Mouse (Mus musculus) retina, adult 2 months (tissue): ENCODE results near the gene Whamm.

Experiments used
- DNase-seq: peaks from one replicate; pipeline ENCODE4 v3.0.0-alpha.2; 2012; ENCODE audit warnings: low read depth, low spot score

Whamm gene

GRCm38 (mm10) chr7:81596086-81596485 lies 25.0 kb downstream of the Whamm start:
- no peak for DNase-seq

- no peak for DNase-seq
These were observed 26.6 kb downstream of the Whamm start for GRCm38 (mm10) chr7:81597660-81598059.

DNA sequence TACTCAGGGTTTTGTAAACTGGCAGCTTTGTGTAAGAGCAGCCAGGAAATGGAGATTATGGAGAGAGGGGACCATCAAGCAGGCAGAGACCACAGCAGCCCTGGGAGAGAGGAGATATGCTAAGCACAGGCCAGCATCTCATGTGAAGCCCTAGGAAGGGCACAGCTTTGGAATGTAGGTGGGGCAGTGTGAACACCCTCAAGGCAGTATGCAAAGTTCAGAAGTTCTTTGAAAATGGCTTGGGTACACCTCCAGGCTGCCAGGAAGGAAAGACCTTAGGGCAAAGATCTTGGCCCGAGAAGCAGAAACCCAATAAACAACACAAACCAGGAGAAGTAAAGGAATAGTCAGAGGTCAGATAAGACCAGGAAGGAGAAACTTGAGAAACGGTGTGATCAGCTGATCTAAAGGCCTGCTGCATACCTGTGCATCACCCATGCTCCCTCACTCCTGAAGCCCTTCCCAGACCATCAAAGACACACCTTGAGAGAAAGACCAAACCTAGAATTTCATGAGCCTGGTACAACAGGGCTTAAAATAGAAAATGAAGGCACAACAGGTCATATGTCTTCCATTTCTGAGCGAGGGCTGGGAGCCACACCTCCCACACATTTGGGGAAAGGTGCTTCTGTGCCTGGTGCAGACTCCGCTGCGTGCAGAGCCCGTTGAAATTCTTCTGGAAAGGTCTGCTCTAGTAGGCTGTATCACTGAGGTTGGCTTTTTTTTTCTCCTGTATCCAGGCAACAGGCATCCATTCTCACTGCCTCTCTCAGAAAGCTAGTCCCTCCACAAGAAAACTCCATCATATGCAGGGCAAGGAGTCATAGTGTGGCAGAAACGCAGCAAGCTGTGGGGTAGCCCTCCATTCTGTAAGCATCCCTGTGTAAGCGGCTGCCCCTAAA lies 28.6 kb downstream of the Whamm start:
- DNase-seq, result no peak

GRCm38 (mm10) chr7:81604991-81605390 lies 33.9 kb downstream of the Whamm start:
- DNase-seq, result no peak

DNA sequence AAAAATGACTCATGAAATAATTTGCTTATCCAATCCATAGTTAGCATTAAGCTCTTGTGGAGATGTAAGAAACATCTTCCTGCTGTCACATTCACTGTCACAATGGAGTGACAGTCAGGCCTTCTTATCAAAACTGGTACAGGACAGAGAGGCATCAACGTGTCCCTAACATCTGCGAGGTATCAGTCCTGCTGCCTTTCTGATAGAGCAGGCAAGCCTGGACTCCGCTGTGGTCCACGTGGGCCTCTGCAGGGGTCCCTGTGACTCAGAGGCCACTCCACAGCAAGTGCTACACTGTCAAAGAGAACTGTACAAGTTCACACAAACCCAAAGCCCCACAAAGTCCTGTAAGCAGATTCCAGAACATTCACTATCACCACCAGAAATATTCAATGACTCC lies 34.4 kb downstream of the Whamm start:
- no peak for DNase-seq

GRCm38 (mm10) chr7:81606452-81606851 lies 35.4 kb downstream of the Whamm start:
- no peak for DNase-seq

DNA sequence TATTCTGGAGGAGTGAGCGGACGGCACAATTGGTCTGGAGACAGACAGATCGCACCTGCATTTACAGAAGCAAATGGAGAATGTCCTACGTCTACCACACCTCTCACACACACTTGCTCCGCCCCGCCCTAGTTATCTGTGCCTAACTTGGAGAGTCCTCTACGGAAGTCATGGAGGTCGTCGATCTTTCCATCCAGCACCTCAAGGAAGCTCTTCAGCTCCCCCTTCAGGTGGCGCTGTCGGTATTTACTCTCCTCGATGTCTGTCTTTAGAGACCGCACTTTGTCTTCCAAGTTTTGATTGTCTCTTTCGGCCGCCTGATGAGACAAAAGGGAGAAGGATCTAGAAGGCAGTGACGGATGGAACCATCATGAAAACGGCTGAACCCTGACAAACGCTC lies 39.1 kb downstream of the Whamm start:
- DNase-seq, result no peak

GRCm38 (mm10) chr7:81612856-81613635 lies 42.0 kb downstream of the Whamm start:
- no peak for DNase-seq

GRCm38 (mm10) chr7:81615031-81615430 lies 44.0 kb downstream of the Whamm start:
- DNase-seq, result no peak

- DNase-seq, result no peak
These were observed 51.7 kb downstream of the Whamm start for GRCm38 (mm10) chr7:81622793-81623192.

DNA sequence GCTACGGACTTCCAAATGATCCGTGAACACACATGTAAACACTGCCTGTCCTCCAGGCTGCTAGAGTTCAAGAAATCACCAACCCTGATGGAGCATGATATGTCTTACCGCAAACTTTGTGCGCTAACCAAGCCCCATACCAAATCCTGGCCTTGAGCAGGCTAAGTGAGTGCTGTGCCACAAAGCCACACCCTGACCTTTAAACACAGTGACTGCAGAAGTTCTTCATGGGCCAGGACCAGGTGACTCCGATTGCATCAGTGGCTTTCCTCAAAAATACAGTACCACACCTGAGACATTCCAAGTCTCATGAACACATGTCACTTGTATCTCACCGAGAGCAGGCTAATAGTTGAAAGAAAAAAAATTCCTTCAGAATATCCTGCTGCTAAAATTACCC lies 52.7 kb downstream of the Whamm start:
- DNase-seq, result no peak

- no peak for DNase-seq
These were observed 55.4 kb downstream of the Whamm start for GRCm38 (mm10) chr7:81626460-81626859.

GRCm38 (mm10) chr7:81631261-81631660 lies 60.2 kb downstream of the Whamm start:
- no peak for DNase-seq

- no peak for DNase-seq
These were observed 61.5 kb downstream of the Whamm start for GRCm38 (mm10) chr7:81632586-81632985.

- no peak for DNase-seq
These were observed 70.0 kb downstream of the Whamm start for GRCm38 (mm10) chr7:81641101-81641500.

GRCm38 (mm10) chr7:81644551-81645235 lies 73.6 kb downstream of the Whamm start:
- no peak for DNase-seq
